ENCODE assay signal across 28 mouse cellular contexts in genomic region chr3:39396672-39397071, GRCm38 (mm10).
"Had no signal": no experiment of that assay in that cellular context is flagged by ENCODE, and none has a peak within 500 bp of the region (broad histone marks: within the 10 kb centered on the region; RNA-seq: fewer than 3 reads in every experiment).

No protein-coding gene starts in this region.

- H3K4me2 ChIP-seq: embryonic facial prominence, embryonic 12.5 days; embryonic facial prominence, embryonic 13.5 days; embryonic facial prominence, embryonic 15.5 days; forebrain, embryonic 12.5 days; forebrain, embryonic 13.5 days; forebrain, embryonic 15.5 days had no signal

- H3K9me3 ChIP-seq: embryonic facial prominence, embryonic 10.5 days; embryonic facial prominence, embryonic 12.5 days; embryonic facial prominence, embryonic 13.5 days; embryonic facial prominence, embryonic 15.5 days; forebrain, embryonic 10.5 days; forebrain, embryonic 12.5 days; forebrain, embryonic 13.5 days; forebrain, embryonic 15.5 days had no signal

- H3K4me3 ChIP-seq: embryonic facial prominence, embryonic 10.5 days; embryonic facial prominence, embryonic 12.5 days; embryonic facial prominence, embryonic 13.5 days; embryonic facial prominence, embryonic 15.5 days; erythroblast, embryonic 14.5 days; forebrain, embryonic 10.5 days; forebrain, embryonic 12.5 days; forebrain, embryonic 13.5 days; forebrain, embryonic 15.5 days; gastrocnemius, adult 2 months; heart, adult 2 months had no signal

- H3K27me3 ChIP-seq: embryonic facial prominence, embryonic 12.5 days; embryonic facial prominence, embryonic 13.5 days; embryonic facial prominence, embryonic 15.5 days; forebrain, embryonic 12.5 days; forebrain, embryonic 13.5 days; forebrain, embryonic 15.5 days had no signal

- H3K9ac ChIP-seq: embryonic facial prominence, embryonic 12.5 days; embryonic facial prominence, embryonic 13.5 days; embryonic facial prominence, embryonic 15.5 days; forebrain, embryonic 12.5 days; forebrain, embryonic 13.5 days; forebrain, embryonic 15.5 days; forebrain, postnatal 0 days had no signal

- H3K4me1 ChIP-seq: embryonic facial prominence, embryonic 10.5 days; embryonic facial prominence, embryonic 12.5 days; embryonic facial prominence, embryonic 13.5 days; embryonic facial prominence, embryonic 15.5 days; forebrain, embryonic 10.5 days; forebrain, embryonic 12.5 days; forebrain, embryonic 13.5 days; forebrain, embryonic 15.5 days had no signal

- H3K27ac ChIP-seq: embryonic facial prominence, embryonic 10.5 days; embryonic facial prominence, embryonic 12.5 days; embryonic facial prominence, embryonic 13.5 days; embryonic facial prominence, embryonic 15.5 days; forebrain, embryonic 10.5 days; forebrain, embryonic 12.5 days; forebrain, embryonic 13.5 days; gastrocnemius, adult 2 months; heart, adult 2 months had no signal

- ATAC-seq: forebrain, embryonic 14.5 days; forebrain, embryonic 15.5 days; forebrain, embryonic 16.5 days; forebrain, postnatal 0 days had no signal

- H3K36me3 ChIP-seq: embryonic facial prominence, embryonic 10.5 days; embryonic facial prominence, embryonic 12.5 days; embryonic facial prominence, embryonic 13.5 days; embryonic facial prominence, embryonic 15.5 days; forebrain, embryonic 10.5 days; forebrain, embryonic 12.5 days; forebrain, embryonic 15.5 days had no signal

- DNase-seq: cerebellum, adult 2 months; cerebellum, adult 8-10 months; cerebellum, adult 9-10 months; cerebellum, adult 9-11 months; cerebellum, postnatal 10 days; cerebellum, postnatal 25 days; cerebellum, postnatal 36 days; embryo, embryonic 11 days; gastrocnemius, adult 2 months; gastrocnemius, postnatal 10 days; gastrocnemius, postnatal 14 days; gastrocnemius, postnatal 25 days; gastrocnemius, postnatal 36 days; heart, adult 11 months; heart, adult 18-20 months; heart, adult 2 months had no signal
